Mouse (Mus musculus) MEL (cell line): ENCODE data around the gene Cwc22.

Experiments used
- CTCF ChIP-seq, 3 experiments: IDR thresholded peaks in 2 of 3; conservative IDR thresholded peaks in 1 of 3; 2 replicates each; pipeline ENCODE4 v1.5.1; 2011 to 2012; ENCODE audit warnings: low read length in 3 of 3, low read depth in 2 of 3, mild to moderate bottlenecking in 2 of 3, improper control_type of control experiment in 1 of 3, inconsistent platforms in 1 of 3, mixed read lengths in 1 of 3, moderate library complexity in 1 of 3; ENCODE audit not compliant: control insufficient read depth in 1 of 3, insufficient read depth in 1 of 3, poor library complexity in 1 of 3, severe bottlenecking in 1 of 3
- ELF1 ChIP-seq: IDR thresholded peaks from 2 replicates; pipeline ENCODE4 v1.6.1; 2014; ENCODE audit warnings: low read depth, mild to moderate bottlenecking, inconsistent platforms, low read length, improper control_type of control experiment, moderate library complexity
- MYC ChIP-seq: IDR thresholded peaks from 2 replicates; pipeline ENCODE4 v1.6.1; 2011; ENCODE audit warnings: low read depth, mild to moderate bottlenecking, low read length, improper control_type of control experiment, moderate library complexity
- POLR2A ChIP-seq, 2 experiments: IDR thresholded peaks; 2 replicates each; pipeline ENCODE4 v1.6.1; 2011 to 2012; ENCODE audit warnings: low read length in 2 of 2, mild to moderate bottlenecking in 2 of 2, control low read depth in 1 of 2, improper control_type of control experiment in 1 of 2, low read depth in 1 of 2, moderate library complexity in 1 of 2; ENCODE audit not compliant: control insufficient read depth in 1 of 2, insufficient read depth in 1 of 2, poor library complexity in 1 of 2
- SIN3A ChIP-seq: IDR thresholded peaks from 2 replicates; pipeline ENCODE4 v1.6.1; 2012; ENCODE audit warnings: low read length, improper control_type of control experiment, inconsistent platforms
- TBP ChIP-seq: IDR thresholded peaks from 2 replicates; pipeline ENCODE4 v1.8.0; 2011; ENCODE audit warnings: low read depth, low read length, improper control_type of control experiment
- TCF12 ChIP-seq: IDR thresholded peaks from 2 replicates; pipeline ENCODE4 v1.6.1; 2014; ENCODE audit warnings: low read depth, mild to moderate bottlenecking, inconsistent platforms, low read length, improper control_type of control experiment, moderate library complexity

DNA sequence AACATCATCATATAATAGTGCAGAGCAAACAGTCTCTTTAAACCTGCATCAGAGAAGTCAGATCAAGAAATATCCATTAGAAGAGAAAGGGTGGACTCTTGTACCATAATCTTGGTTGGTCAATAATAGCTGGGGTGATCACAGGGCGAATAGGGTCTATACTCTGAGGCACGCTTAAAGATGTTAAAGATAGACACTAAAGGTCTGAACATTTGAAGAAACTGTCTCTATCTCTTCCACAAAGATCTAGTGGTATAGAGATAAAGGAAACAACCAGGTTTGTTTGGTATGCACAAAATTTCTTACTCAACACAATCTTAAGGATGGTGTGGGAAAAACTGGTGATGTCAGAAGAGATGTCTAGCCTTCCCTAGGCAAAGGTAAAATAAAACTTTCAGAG lies 26.4 kb upstream of the Cwc22 start:
- TF ChIP-seq CTCF (IDR thresholded peaks at IDR 0.05 in 2 of 3, conservative IDR thresholded peaks at IDR 0.05 in 1 of 3; ENCODE audit: control insufficient read depth in 1 of 3, insufficient read depth in 1 of 3, low read depth in 2 of 3, low read length in 3 of 3, poor library complexity in 1 of 3, severe bottlenecking in 1 of 3) (no peak), POLR2A (IDR thresholded peaks at IDR 0.05; ENCODE audit: control insufficient read depth in 1 of 2, insufficient read depth in 1 of 2, low read depth in 1 of 2, low read length in 2 of 2, poor library complexity in 1 of 2) (no peak), SIN3A (no peak), TCF12 (no peak), ELF1 (no peak), TBP (no peak), MYC (no peak)
